ENCODE assay signal across 12 mouse cellular contexts in genomic region chr10:18710949-18711348, GRCm38 (mm10). TPM values are rescaled to one million over a fixed set of nuclear protein-coding genes. Genes with fewer than 3 reads are reported as not detected.
A peak's percentile ranks its signal among the peaks of the same experiment; 100 is the strongest.
DNase-seq lines count a peak whose midpoint lies in the region; ATAC-seq and TF ChIP-seq lines count a peak whose summit lies in the region.
"Had no signal": no experiment of that assay in that cellular context is flagged by ENCODE, and none has a peak within 500 bp of the region (broad histone marks: within the 10 kb centered on the region; RNA-seq: fewer than 3 reads in every experiment).

No protein-coding gene starts in this region.

- no peaks in the 10 kb centered on the region for H3K9me3 ChIP-seq in hindbrain, embryonic 16.5 days (ENCODE audit: control insufficient read depth, low read length)
- no peaks in the 10 kb centered on the region for H3K9me3 ChIP-seq in hindbrain, embryonic 10.5 days
- no peaks in the 10 kb centered on the region for H3K9me3 ChIP-seq in neural tube, embryonic 15.5 days (replicated peaks)
- H3K9me3 ChIP-seq: lung, embryonic 15.5 days had no signal

- no peak overlapping the region for H3K4me3 ChIP-seq in hindbrain, embryonic 16.5 days (ENCODE audit: low read length)
- no peak overlapping the region for H3K4me3 ChIP-seq in hindbrain, embryonic 10.5 days
- no peak overlapping the region for H3K4me3 ChIP-seq in cerebellum, adult 2 months (replicated peaks; ENCODE audit: insufficient read depth, low read depth, low read length)
- H3K4me3 ChIP-seq in neural tube, embryonic 15.5 days (replicated peaks): no peak overlapping the region
- H3K4me3 ChIP-seq: lung, embryonic 15.5 days had no signal

- no peak overlapping the region for H3K27ac ChIP-seq in hindbrain, embryonic 16.5 days (ENCODE audit: low read depth, low read length)
- no peak overlapping the region for H3K27ac ChIP-seq in hindbrain, embryonic 10.5 days
- H3K27ac ChIP-seq in cerebellum, adult 2 months (ENCODE audit: insufficient read depth, low read length): no peak overlapping the region
- peak overlapping the region; percentile 24; the same call in 1 of the 2 replicates for H3K27ac ChIP-seq in neural tube, embryonic 15.5 days (replicated peaks)
- H3K27ac ChIP-seq: lung, embryonic 15.5 days had no signal

- WGBS in hindbrain, embryonic 16.5 days: 45% methylated on average over 6 of the region's 6 CpGs
- 90% methylated on average over 6 of the region's 6 CpGs for WGBS in hindbrain, embryonic 10.5 days
- WGBS in cerebellum, adult 2 months: 3% methylated on average over 6 of the region's 6 CpGs
- 26% methylated on average over 6 of the region's 6 CpGs for WGBS in neural tube, embryonic 15.5 days

- TF ChIP-seq CTCF in cerebellum, adult 2 months (IDR thresholded peaks at IDR 0.05; ENCODE audit: borderline replicate concordance, insufficient read depth, low read depth, low read length): no peak

- no peak for DNase-seq in hindbrain, embryonic 10.5 days (ENCODE audit: low spot score)
- DNase-seq in cerebellum, adult 2 months: peak; percentile 82 to 90
- DNase-seq in layer of hippocampus, adult 18-20 months (ENCODE audit: low spot score in 2 of 2): peak; percentile 25 to 76
- DNase-seq in kidney, adult 9 months: no peak
- DNase-seq: adrenal gland, adult 2 months; gastrocnemius, postnatal 36 days had no signal

- ATAC-seq in hindbrain, embryonic 16.5 days: peak; percentile 67
- peak; percentile 60 for ATAC-seq in neural tube, embryonic 15.5 days (ENCODE audit: low FRiP score)
- no peak for ATAC-seq in erythroblast, adult 5-6 weeks (replicated peaks; ENCODE audit: low FRiP score, poor library complexity, severe bottlenecking)
- no peak for ATAC-seq in granulocyte monocyte progenitor cell, adult 5-6 weeks (replicated peaks; ENCODE audit: poor library complexity, severe bottlenecking)
- ATAC-seq: inflammation-experienced regulatory T-cells, adult 6 months had no signal

- no peak overlapping the region for H3K4me2 ChIP-seq in hindbrain, embryonic 16.5 days (ENCODE audit: low read length)
- H3K4me2 ChIP-seq in neural tube, embryonic 15.5 days: no peak overlapping the region
- H3K4me2 ChIP-seq: lung, embryonic 15.5 days had no signal

- no peaks in the 10 kb centered on the region; the same call in 1 of the 2 replicates for H3K4me1 ChIP-seq in hindbrain, embryonic 16.5 days (ENCODE audit: control insufficient read depth, insufficient read depth, low read depth, low read length)
- H3K4me1 ChIP-seq in hindbrain, embryonic 10.5 days (replicated peaks): no peaks in the 10 kb centered on the region
- peaks cover 24% of the 10 kb centered on the region for H3K4me1 ChIP-seq in cerebellum, adult 2 months (ENCODE audit: control insufficient read depth, insufficient read depth, low read length)
- peaks cover 22% of the 10 kb centered on the region for H3K4me1 ChIP-seq in neural tube, embryonic 15.5 days
- H3K4me1 ChIP-seq: lung, embryonic 15.5 days had no signal

- no peak for TF ChIP-seq POLR2A in cerebellum, adult 2 months (IDR thresholded peaks at IDR 0.05; ENCODE audit: borderline replicate concordance, insufficient read depth, low read length)

- no peaks in the 10 kb centered on the region for H3K36me3 ChIP-seq in hindbrain, embryonic 16.5 days (ENCODE audit: control insufficient read depth, insufficient read depth, low read length)
- no peaks in the 10 kb centered on the region for H3K36me3 ChIP-seq in hindbrain, embryonic 10.5 days
- no peaks in the 10 kb centered on the region for H3K36me3 ChIP-seq in neural tube, embryonic 15.5 days
- H3K36me3 ChIP-seq: lung, embryonic 15.5 days had no signal

- H3K27me3 ChIP-seq in hindbrain, embryonic 16.5 days (replicated peaks; ENCODE audit: control insufficient read depth, insufficient read depth, low read length): no peaks in the 10 kb centered on the region
- no peaks in the 10 kb centered on the region for H3K27me3 ChIP-seq in hindbrain, embryonic 10.5 days (ENCODE audit: insufficient read depth, poor library complexity, severe bottlenecking)
- no peaks in the 10 kb centered on the region for H3K27me3 ChIP-seq in cerebellum, adult 2 months (ENCODE audit: control insufficient read depth, insufficient read depth, low read length)
- no peaks in the 10 kb centered on the region for H3K27me3 ChIP-seq in neural tube, embryonic 15.5 days (replicated peaks)
- H3K27me3 ChIP-seq: lung, embryonic 15.5 days had no signal

- H3K9ac ChIP-seq in hindbrain, embryonic 16.5 days (ENCODE audit: low read depth, low read length): no peak overlapping the region
- H3K9ac ChIP-seq in neural tube, embryonic 15.5 days (replicated peaks): no peak overlapping the region
- H3K9ac ChIP-seq: lung, embryonic 15.5 days had no signal

RNA-seq across cellular contexts. Expression of gene Arfgef3, which starts 32.8 kb away (rescaled TPM):
- polyA plus RNA-seq in hindbrain, embryonic 16.5 days (2015; fragmentation: Nextera tagmentation; extraction: Ambion mirVana): 6.3 and 6.5 TPM in 2 replicates
- polyA plus RNA-seq in hindbrain, embryonic 10.5 days (2016; fragmentation: Nextera tagmentation; extraction: Ambion mirVana): 0.55 and 0.99 TPM in 2 replicates
- 22.0 and 22.4 TPM in 2 replicates for polyA plus RNA-seq in cerebellum, adult 2 months (2012; rRNA removed)
- total RNA-seq in layer of hippocampus, adult 18-20 months (2021): 10 to 100 TPM; 81.5 to 85.2 TPM
- polyA plus RNA-seq in neural tube, embryonic 15.5 days (2015; fragmentation: Nextera tagmentation; extraction: Ambion mirVana): 6.4 and 7.4 TPM in 2 replicates
- total RNA-seq in erythroblast, adult 5-6 weeks (2015; ENCODE audit: low replicate concordance): 0.58 TPM in 1 of 2 replicates, not detected in the other
- 0.09 TPM in 1 of 2 replicates, not detected in the other for total RNA-seq in erythroblast, adult 5-6 weeks (2017; ENCODE audit: low replicate concordance)
- 2.0 and 3.4 TPM in 2 replicates for total RNA-seq in granulocyte monocyte progenitor cell, adult 5-6 weeks (2014; fragmentation: Nextera tagmentation)
- 0.93 and 1.3 TPM in 2 replicates for total RNA-seq in granulocyte monocyte progenitor cell, adult 5-6 weeks (2017)

Comparison
In these comparisons a context has a peak if more than half of its experiments do, and no peak if none do; other contexts are left out.
1. ATAC-seq: peak in hindbrain, embryonic 16.5 days (single experiment) and neural tube, embryonic 15.5 days (single experiment); none in erythroblast, adult 5-6 weeks (single experiment) and granulocyte monocyte progenitor cell, adult 5-6 weeks (single experiment).
2. DNase-seq: peak in cerebellum, adult 2 months (2 of 2) and layer of hippocampus, adult 18-20 months (2 of 2); none in hindbrain, embryonic 10.5 days (single experiment) and kidney, adult 9 months (single experiment).